Mouse (Mus musculus) MEL (cell line): ENCODE measurements around the gene Vsig8.

Experiments
- CTCF ChIP-seq, 3 experiments: IDR thresholded peaks in 2 of 3; conservative IDR thresholded peaks in 1 of 3; 2 replicates each; pipeline ENCODE4 v1.5.1; 2011 to 2012; ENCODE audit warnings: low read length in 3 of 3, low read depth in 2 of 3, mild to moderate bottlenecking in 2 of 3, improper control_type of control experiment in 1 of 3, inconsistent platforms in 1 of 3, mixed read lengths in 1 of 3, moderate library complexity in 1 of 3; ENCODE audit not compliant: control insufficient read depth in 1 of 3, insufficient read depth in 1 of 3, poor library complexity in 1 of 3, severe bottlenecking in 1 of 3
- EP300 ChIP-seq, 2 experiments: IDR thresholded peaks; 2 replicates each; pipeline ENCODE4 v1.6.1; 2011; ENCODE audit warnings: improper control_type of control experiment in 2 of 2, low read length in 2 of 2, low read depth in 1 of 2, mild to moderate bottlenecking in 1 of 2
- ETS1 ChIP-seq: IDR thresholded peaks from 2 replicates; pipeline ENCODE4 v1.6.1; 2012; ENCODE audit warnings: low read depth, mild to moderate bottlenecking, inconsistent platforms, low read length, improper control_type of control experiment, moderate library complexity
- GATA1 ChIP-seq: IDR thresholded peaks from 2 replicates; pipeline ENCODE4 v1.6.1; 2011; ENCODE audit warnings: low read depth, low read length, improper control_type of control experiment
- HCFC1 ChIP-seq: IDR thresholded peaks from 2 replicates; pipeline ENCODE4 v1.6.1; 2012; ENCODE audit warnings: low read depth, mild to moderate bottlenecking, inconsistent platforms, low read length, improper control_type of control experiment, moderate library complexity
- MAX ChIP-seq: IDR thresholded peaks from 2 replicates; pipeline ENCODE4 v1.6.1; 2011; ENCODE audit warnings: low read length, improper control_type of control experiment
- MEF2A ChIP-seq: IDR thresholded peaks from 2 replicates; pipeline ENCODE4 v1.6.1; 2014; ENCODE audit warnings: low read depth, mild to moderate bottlenecking, inconsistent platforms, low read length, improper control_type of control experiment; ENCODE audit not compliant: poor library complexity, insufficient replicate concordance, severe bottlenecking; ENCODE audit errors: extremely low read depth
- POLR2A ChIP-seq, 2 experiments: IDR thresholded peaks; 2 replicates each; pipeline ENCODE4 v1.6.1; 2011 to 2012; ENCODE audit warnings: low read length in 2 of 2, mild to moderate bottlenecking in 2 of 2, control low read depth in 1 of 2, improper control_type of control experiment in 1 of 2, low read depth in 1 of 2, moderate library complexity in 1 of 2; ENCODE audit not compliant: control insufficient read depth in 1 of 2, insufficient read depth in 1 of 2, poor library complexity in 1 of 2
- SMC3 ChIP-seq: IDR thresholded peaks from 2 replicates; pipeline ENCODE4 v1.6.1; 2011; ENCODE audit warnings: low read depth, low read length, improper control_type of control experiment
- UBTF ChIP-seq: IDR thresholded peaks from 2 replicates; pipeline ENCODE4 v1.6.1; 2012; ENCODE audit warnings: low read depth, mild to moderate bottlenecking, inconsistent platforms, low read length, improper control_type of control experiment, moderate library complexity, borderline replicate concordance; ENCODE audit not compliant: insufficient read depth
- USF1 ChIP-seq: IDR thresholded peaks from 2 replicates; pipeline ENCODE4 v1.6.1; 2014; ENCODE audit warnings: low read depth, mild to moderate bottlenecking, inconsistent platforms, low read length, improper control_type of control experiment, moderate library complexity
- USF2 ChIP-seq, 2 experiments: IDR thresholded peaks; 2 replicates each; pipeline ENCODE4 v1.6.1; 2011 to 2012; ENCODE audit warnings: improper control_type of control experiment in 2 of 2, low read length in 2 of 2, borderline replicate concordance in 1 of 2, inconsistent platforms in 1 of 2, low read depth in 1 of 2, mild to moderate bottlenecking in 1 of 2; ENCODE audit not compliant: insufficient read depth in 1 of 2

DNA sequence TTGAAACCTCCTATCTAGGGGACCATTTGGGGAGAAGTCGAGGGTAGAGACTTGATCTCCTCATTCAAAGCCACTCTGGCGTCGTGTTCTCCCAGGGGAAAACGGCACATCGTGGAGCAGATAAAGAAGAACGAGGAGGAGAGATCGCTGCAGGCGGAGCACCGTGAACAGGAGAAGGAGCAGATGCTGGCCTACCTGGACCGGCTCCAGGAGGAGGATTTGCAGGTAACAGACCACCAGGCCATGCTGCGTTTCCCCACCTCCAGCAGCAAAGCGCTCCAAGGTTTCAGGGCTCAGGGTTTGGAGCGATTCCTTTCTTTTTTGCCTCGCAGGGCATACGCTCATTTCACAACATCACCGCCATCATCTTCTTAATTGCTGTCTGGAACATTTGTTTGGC lies 20.6 kb upstream of the Vsig8 start:
- TF ChIP-seq GATA1 (no peak), POLR2A (IDR thresholded peaks at IDR 0.05; ENCODE audit: control insufficient read depth in 1 of 2, insufficient read depth in 1 of 2, low read depth in 1 of 2, low read length in 2 of 2, poor library complexity in 1 of 2) (no peak), MAX (no peak), UBTF (no peak), USF2 (IDR thresholded peaks at IDR 0.05; ENCODE audit: borderline replicate concordance in 1 of 2, insufficient read depth in 1 of 2, low read depth in 1 of 2, low read length in 2 of 2) (no peak), USF1 (no peak), SMC3 (no peak), ETS1 (no peak), HCFC1 (no peak), CTCF (IDR thresholded peaks at IDR 0.05 in 2 of 3, conservative IDR thresholded peaks at IDR 0.05 in 1 of 3; ENCODE audit: control insufficient read depth in 1 of 3, insufficient read depth in 1 of 3, low read depth in 2 of 3, low read length in 3 of 3, poor library complexity in 1 of 3, severe bottlenecking in 1 of 3) (no peak), EP300 (IDR thresholded peaks at IDR 0.05; ENCODE audit: low read depth in 1 of 2, low read length in 2 of 2) (no peak), MEF2A (no peak)
